Mouse (Mus musculus): Measurements from ENCODE around the gene Zfp870. TPM values are rescaled to one million over a fixed set of nuclear protein-coding genes. Genes with fewer than 3 reads are reported as not detected.

The Zfp870 gene
- not detected in 2 replicates for polyA plus RNA-seq (2012; ENCODE audit: insufficient read depth, low replicate concordance)

DNA sequence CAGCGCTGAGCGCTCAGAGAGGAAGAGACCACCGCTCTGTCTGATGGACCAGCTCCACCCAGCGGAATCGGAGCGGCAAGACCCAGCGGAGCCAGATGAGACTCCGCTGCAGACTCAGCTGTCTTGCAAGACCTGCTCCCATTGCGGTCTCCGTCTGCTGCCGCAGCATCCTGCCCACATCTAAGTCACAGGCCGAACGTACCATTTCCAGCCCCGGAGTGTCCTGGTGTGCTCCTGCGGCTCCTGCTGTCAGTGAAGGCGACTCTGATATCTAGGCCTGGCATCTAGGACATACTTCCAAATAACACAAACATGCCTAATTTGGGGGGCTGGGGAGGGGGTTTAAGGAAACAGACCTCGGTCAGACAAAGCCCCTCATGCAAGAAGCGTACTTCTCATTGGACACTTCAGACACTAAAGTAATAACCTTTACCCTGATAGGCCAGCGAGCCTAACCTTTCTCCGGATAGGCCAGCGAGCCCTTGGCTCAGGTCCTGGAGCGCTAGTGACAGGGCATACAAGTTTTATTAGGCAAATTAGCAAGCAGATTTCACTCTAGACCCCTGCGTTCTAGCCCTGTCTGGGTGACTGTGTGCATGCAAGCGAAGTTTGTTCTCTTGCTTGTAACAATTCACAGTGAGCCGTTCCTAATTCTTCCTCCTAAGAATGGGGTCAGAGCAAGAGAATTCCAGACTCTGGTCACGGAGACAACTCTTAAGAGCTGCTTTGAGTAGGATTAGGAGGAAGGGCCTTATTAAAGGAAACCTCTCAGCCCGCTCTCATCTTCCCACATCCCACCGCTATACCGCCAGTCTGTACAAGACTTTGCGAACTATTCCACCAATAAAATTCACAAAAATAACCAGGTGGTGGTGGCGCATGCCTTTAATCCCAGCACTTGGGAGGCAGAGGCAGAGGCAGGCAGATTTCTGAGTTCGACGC is at the start of gene Zfp870:
Zfp870 (minus strand) TSS at position 404 of the 942 bp plus-strand sequence.
- Histone ChIP-seq H3K4me3 (replicated peaks) (peak within 1 kb of the TSS; percentile 92), H3K4me1 (peaks cover 18% of the 10 kb centered on the region), H3K27me3 (replicated peaks) (peaks cover 8% of the 10 kb centered on the region), H3K36me3 (replicated peaks; ENCODE audit: low read length) (peaks cover 3% of the 10 kb centered on the region), H3K9me3 (no peaks in the 10 kb centered on the region)
- TF ChIP-seq FLI1 (IDR thresholded peaks at IDR 0.05; ENCODE audit: low read length) (no peak), GATA1 (IDR thresholded peaks at IDR 0.05; ENCODE audit: borderline replicate concordance, low read length) (no peak)

DNA sequence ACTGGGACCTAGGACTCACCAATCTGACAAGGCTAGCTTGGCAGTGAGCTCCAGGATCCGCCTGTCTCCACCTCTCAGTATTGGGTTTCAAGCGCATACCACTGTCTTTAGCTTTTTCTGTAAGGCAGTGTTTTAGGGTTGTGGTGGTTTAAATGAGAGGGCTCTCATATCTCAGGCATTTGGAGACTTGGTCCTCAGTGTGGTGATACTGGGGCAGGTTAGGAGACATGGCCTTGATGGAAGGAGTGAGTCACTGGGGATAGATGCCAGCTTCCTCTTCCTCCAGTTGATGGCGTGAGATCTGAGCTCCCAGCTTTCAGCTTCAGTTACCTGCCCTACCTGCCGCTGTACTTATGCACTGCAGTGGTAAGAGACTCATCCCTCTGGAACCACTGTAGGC is 48.4 kb upstream of the Zfp870 start:
- H3K9me3 ChIP-seq, result no peaks in the 10 kb centered on the region
- H3K27me3 ChIP-seq (replicated peaks), result no peaks in the 10 kb centered on the region
- TF ChIP-seq FLI1 (IDR thresholded peaks at IDR 0.05; ENCODE audit: low read length) (no peak), GATA1 (IDR thresholded peaks at IDR 0.05; ENCODE audit: borderline replicate concordance, low read length) (no peak)
- H3K36me3 ChIP-seq (replicated peaks; ENCODE audit: low read length), result peaks cover 31% of the 10 kb centered on the region
- H3K4me3 ChIP-seq (replicated peaks), result no peak overlapping the region
- H3K4me1 ChIP-seq, result no peaks in the 10 kb centered on the region

DNA sequence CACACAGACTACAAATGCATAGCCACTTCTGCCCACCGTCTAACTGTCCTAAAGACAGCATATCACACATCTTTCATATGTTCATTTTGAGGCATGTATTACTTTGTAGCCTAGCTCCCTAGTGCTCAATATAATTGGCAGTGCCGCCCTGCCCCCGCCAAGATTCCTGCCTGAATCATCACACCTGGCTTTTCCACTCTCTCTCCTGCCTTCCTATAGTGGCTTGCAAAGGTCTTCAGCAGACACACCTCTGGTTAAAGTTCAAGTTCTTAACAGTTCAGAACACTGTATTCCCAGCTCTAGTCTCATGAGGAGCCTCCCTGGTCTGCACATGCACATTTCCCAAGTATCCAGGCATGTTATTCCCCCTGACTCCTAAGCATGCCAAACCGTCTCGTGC is 36.4 kb upstream of the Zfp870 start:
- H3K9me3 ChIP-seq, result peaks cover 5% of the 10 kb centered on the region; the same call in 1 of the 2 replicates
- peaks cover 59% of the 10 kb centered on the region for H3K36me3 ChIP-seq (replicated peaks; ENCODE audit: low read length)
- peaks cover 7% of the 10 kb centered on the region; the same call in 1 of the 2 replicates for H3K4me1 ChIP-seq
- no peak overlapping the region for H3K4me3 ChIP-seq (replicated peaks)
- H3K27me3 ChIP-seq (replicated peaks), result no peaks in the 10 kb centered on the region
- no peak for TF ChIP-seq GATA1 (IDR thresholded peaks at IDR 0.05; ENCODE audit: borderline replicate concordance, low read length)
- no peak for TF ChIP-seq FLI1 (IDR thresholded peaks at IDR 0.05; ENCODE audit: low read length)

DNA sequence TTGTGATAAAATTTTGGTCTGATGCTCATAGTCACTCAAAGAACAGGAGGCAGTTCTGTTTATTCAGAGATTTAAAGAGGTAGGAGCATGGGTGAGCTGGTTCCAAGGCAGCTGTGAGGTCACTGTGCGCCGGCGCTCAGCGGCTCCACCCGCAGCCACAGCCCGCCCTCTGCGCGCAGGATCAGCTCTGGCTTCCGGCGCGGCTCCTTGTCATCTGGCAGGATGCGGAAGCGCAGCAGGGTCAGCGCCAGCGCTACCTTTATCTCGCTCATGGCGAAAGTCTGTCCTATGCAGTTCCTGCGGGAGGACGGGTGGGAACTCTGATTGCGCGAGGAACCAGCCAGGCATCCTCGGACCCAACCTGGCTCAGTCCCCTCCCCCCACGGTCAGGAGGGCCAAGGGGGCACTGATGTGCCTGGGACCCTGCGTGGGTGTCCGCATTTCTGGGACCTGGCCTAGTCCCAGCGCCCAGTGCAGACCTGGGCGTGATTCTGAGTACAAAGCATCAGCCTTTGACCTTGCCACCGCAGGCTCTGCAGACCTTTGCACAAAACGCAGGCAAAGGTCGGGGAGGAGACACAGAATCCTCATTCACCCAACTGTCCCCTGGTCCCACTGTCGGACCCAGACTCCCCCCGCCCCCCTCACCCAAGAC is 33.3 kb upstream of the Zfp870 start:
- peaks cover 3% of the 10 kb centered on the region for H3K27me3 ChIP-seq (replicated peaks)
- TF ChIP-seq FLI1 (IDR thresholded peaks at IDR 0.05; ENCODE audit: low read length), result no peak
- TF ChIP-seq GATA1 (IDR thresholded peaks at IDR 0.05; ENCODE audit: borderline replicate concordance, low read length), result no peak
- H3K36me3 ChIP-seq (replicated peaks; ENCODE audit: low read length), result peaks cover 42% of the 10 kb centered on the region
- H3K4me1 ChIP-seq, result no peaks in the 10 kb centered on the region
- no peak overlapping the region for H3K4me3 ChIP-seq (replicated peaks)
- peaks cover 11% of the 10 kb centered on the region for H3K9me3 ChIP-seq

DNA sequence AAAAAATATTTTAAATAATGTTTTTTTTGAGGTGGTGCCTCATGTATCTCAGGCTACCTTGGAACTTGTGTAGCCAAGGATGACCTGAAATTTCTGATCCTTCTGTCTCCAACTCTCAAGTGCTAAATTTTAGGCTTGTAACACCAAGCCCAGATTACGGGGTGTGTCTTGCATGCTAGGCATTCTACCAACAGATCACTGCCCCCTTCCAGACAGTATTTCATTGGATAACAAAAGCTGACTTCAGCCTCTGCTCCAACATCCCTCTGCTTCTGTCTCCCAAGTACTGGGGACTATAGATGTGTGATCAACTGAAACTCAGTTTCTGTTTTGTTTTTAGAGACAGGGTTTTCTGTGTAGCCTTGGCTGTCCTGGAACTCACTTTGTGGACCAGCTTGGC is 32.2 kb upstream of the Zfp870 start:
- Histone ChIP-seq H3K4me1 (no peaks in the 10 kb centered on the region), H3K9me3 (peaks cover 11% of the 10 kb centered on the region), H3K4me3 (replicated peaks) (no peak overlapping the region), H3K36me3 (replicated peaks; ENCODE audit: low read length) (peaks cover 31% of the 10 kb centered on the region), H3K27me3 (replicated peaks) (peaks cover 3% of the 10 kb centered on the region)
- TF ChIP-seq GATA1 (IDR thresholded peaks at IDR 0.05; ENCODE audit: borderline replicate concordance, low read length) (no peak), FLI1 (IDR thresholded peaks at IDR 0.05; ENCODE audit: low read length) (no peak)

DNA sequence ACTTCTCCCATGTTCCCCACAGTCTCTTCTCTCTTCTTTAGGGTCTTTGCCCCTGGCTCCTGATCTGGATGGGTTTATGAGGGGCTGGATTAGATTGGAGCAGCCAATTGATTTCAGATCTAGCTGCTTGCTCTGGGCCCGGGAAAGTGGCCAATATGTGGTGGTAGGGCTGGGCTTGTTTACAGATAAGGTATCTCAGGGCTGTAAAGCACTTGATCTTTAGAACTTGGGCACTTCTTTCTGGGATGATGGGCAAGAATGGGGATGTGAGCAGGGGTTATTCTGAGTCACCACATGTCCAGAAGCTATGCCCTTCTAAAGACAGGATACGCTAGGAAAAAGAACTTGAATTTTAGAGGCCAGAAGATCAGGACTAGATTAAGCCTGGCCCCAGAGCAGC is 27.7 kb upstream of the Zfp870 start:
- H3K9me3 ChIP-seq, result peaks cover 8% of the 10 kb centered on the region
- H3K27me3 ChIP-seq (replicated peaks), result peaks cover 23% of the 10 kb centered on the region
- H3K4me1 ChIP-seq, result no peaks in the 10 kb centered on the region
- TF ChIP-seq GATA1 (IDR thresholded peaks at IDR 0.05; ENCODE audit: borderline replicate concordance, low read length), result no peak
- H3K36me3 ChIP-seq (replicated peaks; ENCODE audit: low read length), result peaks cover under 1% of the 10 kb centered on the region
- H3K4me3 ChIP-seq (replicated peaks), result no peak overlapping the region

DNA sequence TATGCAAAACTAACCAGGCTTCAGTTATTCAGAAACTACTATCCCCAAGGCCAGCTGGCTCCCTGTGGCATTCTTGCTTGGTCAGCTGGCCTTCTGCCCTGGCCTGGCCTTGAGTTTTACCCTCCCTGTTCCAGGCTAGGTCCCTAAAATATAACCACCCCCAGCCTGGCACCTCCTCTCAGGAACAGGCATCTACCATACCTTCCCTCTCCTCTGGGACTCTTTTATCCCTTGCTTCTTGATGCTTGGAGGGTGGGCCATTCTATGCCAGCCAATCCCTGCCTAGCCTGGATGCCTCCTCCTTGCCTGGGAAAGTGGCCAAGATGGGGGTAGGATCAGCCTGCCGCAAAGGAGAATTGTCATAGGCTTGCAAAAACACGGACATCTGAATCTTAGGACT is 25.7 kb upstream of the Zfp870 start, which contains the start of gene Cyp4f14:
Cyp4f14 (minus strand) TSS at position 212 of the 400 bp plus-strand sequence.
- TF ChIP-seq FLI1 (IDR thresholded peaks at IDR 0.05; ENCODE audit: low read length) (no peak), GATA1 (IDR thresholded peaks at IDR 0.05; ENCODE audit: borderline replicate concordance, low read length) (no peak)
- Histone ChIP-seq H3K27me3 (replicated peaks) (peaks cover 27% of the 10 kb centered on the region), H3K4me1 (no peaks in the 10 kb centered on the region), H3K4me3 (replicated peaks) (no peak within 1 kb of the TSS), H3K9me3 (peaks cover 8% of the 10 kb centered on the region), H3K36me3 (replicated peaks; ENCODE audit: low read length) (no peaks in the 10 kb centered on the region)

DNA sequence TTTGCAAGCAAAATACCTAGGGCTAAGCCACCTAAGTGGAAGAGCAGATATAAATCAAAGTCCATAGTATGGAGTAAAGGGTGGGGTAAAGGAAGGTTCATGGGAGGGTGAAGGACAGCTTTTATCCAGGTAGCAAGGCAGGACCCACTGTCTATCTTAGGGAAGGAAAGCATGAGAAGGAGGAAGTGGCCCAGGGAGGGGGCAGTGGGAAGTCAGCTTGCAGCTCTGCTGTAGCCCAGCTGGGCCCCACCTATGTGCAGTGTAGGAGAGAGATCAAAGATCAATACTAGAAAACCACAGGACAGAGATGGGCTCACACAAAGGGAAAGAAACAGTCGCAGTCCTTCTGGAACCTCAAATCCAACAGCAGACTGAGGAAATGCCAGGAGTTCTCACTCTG is 24.6 kb upstream of the Zfp870 start:
- Histone ChIP-seq H3K36me3 (replicated peaks; ENCODE audit: low read length) (no peaks in the 10 kb centered on the region), H3K9me3 (peaks cover 8% of the 10 kb centered on the region), H3K4me3 (replicated peaks) (no peak overlapping the region), H3K4me1 (no peaks in the 10 kb centered on the region; the same call in 1 of the 2 replicates), H3K27me3 (replicated peaks) (peaks cover 35% of the 10 kb centered on the region)
- TF ChIP-seq FLI1 (IDR thresholded peaks at IDR 0.05; ENCODE audit: low read length) (no peak), GATA1 (IDR thresholded peaks at IDR 0.05; ENCODE audit: borderline replicate concordance, low read length) (no peak)

DNA sequence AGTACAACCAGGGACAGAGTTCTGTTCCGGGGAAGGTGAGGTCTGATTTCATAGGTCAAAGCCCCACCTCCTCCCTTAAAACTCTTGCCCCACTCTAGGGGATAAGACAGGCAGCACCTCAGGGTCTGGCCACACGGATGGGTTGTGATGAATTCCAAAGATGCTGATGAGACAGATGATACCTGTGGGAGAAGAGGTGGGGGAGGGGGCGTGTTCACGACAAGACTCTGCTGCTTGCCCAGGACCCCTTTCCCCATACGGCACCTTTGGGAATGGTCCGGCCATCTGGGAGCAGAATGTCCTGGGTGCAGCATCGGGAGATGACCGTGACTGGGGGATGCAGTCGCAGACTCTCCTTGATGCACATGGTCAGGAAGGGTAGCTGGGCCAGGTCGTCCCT is 14.7 kb upstream of the Zfp870 start:
- Histone ChIP-seq H3K9me3 (peaks cover 3% of the 10 kb centered on the region; the same call in 1 of the 2 replicates), H3K4me3 (replicated peaks) (no peak overlapping the region), H3K36me3 (replicated peaks; ENCODE audit: low read length) (no peaks in the 10 kb centered on the region), H3K27me3 (replicated peaks) (peaks cover 27% of the 10 kb centered on the region), H3K4me1 (peaks cover 6% of the 10 kb centered on the region)
- TF ChIP-seq FLI1 (IDR thresholded peaks at IDR 0.05; ENCODE audit: low read length), result no peak
- TF ChIP-seq GATA1 (IDR thresholded peaks at IDR 0.05; ENCODE audit: borderline replicate concordance, low read length), result no peak

DNA sequence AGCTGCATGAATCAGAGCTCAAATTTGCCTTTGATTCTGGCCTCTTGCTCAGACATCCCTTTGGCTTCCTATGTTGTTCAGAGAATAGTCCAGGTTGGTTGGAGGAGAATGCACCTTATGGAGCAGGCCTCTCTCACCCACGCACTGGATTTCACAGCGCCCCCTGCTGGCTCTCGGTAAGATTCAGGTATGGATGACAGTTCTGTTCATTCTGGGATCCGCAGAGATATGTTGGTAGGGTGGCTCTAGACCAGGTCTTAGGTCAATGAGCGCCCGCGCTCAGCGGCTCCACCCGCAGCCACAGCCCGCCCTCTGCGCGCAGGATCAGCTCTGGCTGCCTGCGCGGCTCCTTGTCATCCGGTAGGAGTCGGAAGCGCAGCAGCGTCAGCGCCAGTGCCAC is 13.8 kb upstream of the Zfp870 start:
- Histone ChIP-seq H3K4me3 (replicated peaks) (peak overlapping the region; percentile 62), H3K4me1 (peaks cover 6% of the 10 kb centered on the region), H3K27me3 (replicated peaks) (peaks cover 23% of the 10 kb centered on the region), H3K9me3 (peaks cover 3% of the 10 kb centered on the region; the same call in 1 of the 2 replicates), H3K36me3 (replicated peaks; ENCODE audit: low read length) (no peaks in the 10 kb centered on the region)
- TF ChIP-seq FLI1 (IDR thresholded peaks at IDR 0.05; ENCODE audit: low read length) (no peak), GATA1 (IDR thresholded peaks at IDR 0.05; ENCODE audit: borderline replicate concordance, low read length) (no peak)

Measured in megakaryocyte, embryonic 14.5 days (primary cell).